Mouse (Mus musculus): ENCODE results near the gene Zfp706.

- no peak for TF ChIP-seq POLR2A (IDR thresholded peaks at IDR 0.05; ENCODE audit: extremely low read depth, insufficient read depth, low read length)
- TF ChIP-seq CTCF (IDR thresholded peaks at IDR 0.05; ENCODE audit: low read depth, low read length): no peak
These were observed 18.9 kb upstream of the Zfp706 start for GRCm38 (mm10) chr15:37026458-37026857.
